Mouse (Mus musculus) myocyte (in vitro differentiated cells): Measurements from ENCODE around the gene Tm9sf3. TPM values are rescaled to one million over a fixed set of nuclear protein-coding genes. Genes with fewer than 3 reads are reported as not detected.

Source experiments
- H3K27me3 ChIP-seq: one replicate; pipeline ENCODE4 v1.6.1; 2011; ENCODE audit not compliant: control insufficient read depth, insufficient read depth, insufficient read length
- H3K36me3 ChIP-seq: one replicate; pipeline ENCODE4 v1.6.1; 2011; ENCODE audit not compliant: control insufficient read depth, insufficient read depth
- H3K4me2 ChIP-seq: one replicate; pipeline ENCODE4 v1.6.1; 2011; ENCODE audit warnings: low read depth, control low read depth
- H3K4me3 ChIP-seq: one replicate; pipeline ENCODE4 v1.5.1; 2011; ENCODE audit warnings: mild to moderate bottlenecking, control low read depth, moderate library complexity
- H3K79me2 ChIP-seq: one replicate; pipeline ENCODE4 v1.6.1; 2011; ENCODE audit not compliant: control insufficient read depth, insufficient read depth
- H3ac ChIP-seq: one replicate; pipeline ENCODE4 v1.6.1; 2011; ENCODE audit not compliant: control insufficient read depth, insufficient read length
- CEBPB ChIP-seq: IDR thresholded peaks from 2 replicates; pipeline ENCODE4 v1.6.1; 2011; ENCODE audit warnings: mild to moderate bottlenecking, moderate library complexity; ENCODE audit not compliant: poor library complexity, insufficient read depth, severe bottlenecking
- E2F4 ChIP-seq: IDR thresholded peaks from one replicate; pipeline ENCODE4 v1.6.1; 2011; ENCODE audit warnings: mild to moderate bottlenecking, control low read depth, moderate library complexity; ENCODE audit not compliant: insufficient read depth
- MAX ChIP-seq: IDR thresholded peaks from one replicate; pipeline ENCODE4 v1.6.1; 2011; ENCODE audit warnings: low read depth, mild to moderate bottlenecking, control low read depth
- MYOD1 ChIP-seq, 3 experiments: IDR thresholded peaks; one replicate each; pipeline ENCODE4 v1.6.1; 2011; ENCODE audit warnings: control low read depth in 2 of 3, low read depth in 2 of 3, mild to moderate bottlenecking in 2 of 3, moderate library complexity in 1 of 3; ENCODE audit not compliant: insufficient read length in 2 of 3, control insufficient read depth in 1 of 3
- MYOG ChIP-seq, 3 experiments: IDR thresholded peaks; one replicate each; pipeline ENCODE4 v1.6.1; 2011; ENCODE audit warnings: control low read depth in 2 of 3, low read depth in 2 of 3, mild to moderate bottlenecking in 2 of 3; ENCODE audit not compliant: insufficient read length in 2 of 3, control insufficient read depth in 1 of 3, insufficient read depth in 1 of 3
- POLR2A ChIP-seq: IDR thresholded peaks from one replicate; pipeline ENCODE4 v1.6.1; 2011; ENCODE audit warnings: low read depth, mild to moderate bottlenecking, control low read depth, moderate library complexity; ENCODE audit not compliant: insufficient read length
- POLR2AphosphoS2 ChIP-seq: IDR thresholded peaks from one replicate; pipeline ENCODE4 v1.6.1; 2011; ENCODE audit warnings: low read depth, control low read depth; ENCODE audit not compliant: insufficient read length
- REST ChIP-seq: IDR thresholded peaks from one replicate; pipeline ENCODE4 v1.6.1; 2011; ENCODE audit warnings: mild to moderate bottlenecking, control low read depth, moderate library complexity; ENCODE audit not compliant: insufficient read depth, insufficient read length
- SRF ChIP-seq: IDR thresholded peaks from one replicate; pipeline ENCODE4 v1.6.1; 2011; ENCODE audit warnings: low read depth; ENCODE audit not compliant: control insufficient read depth, insufficient read length
- TCF12 ChIP-seq: IDR thresholded peaks from one replicate; pipeline ENCODE4 v1.6.1; 2011; ENCODE audit warnings: mild to moderate bottlenecking, control low read depth; ENCODE audit not compliant: poor library complexity, insufficient read depth, severe bottlenecking
- TCF3 ChIP-seq: IDR thresholded peaks from one replicate; pipeline ENCODE4 v1.6.1; 2011; ENCODE audit warnings: low read depth, control low read depth; ENCODE audit not compliant: insufficient read length
- USF1 ChIP-seq: IDR thresholded peaks from one replicate; pipeline ENCODE4 v1.6.1; 2011; ENCODE audit warnings: low read depth, mild to moderate bottlenecking, control low read depth, moderate library complexity
- polyA plus RNA-seq: library from polyadenylated mRNA; unstranded; fragments of >200 nt; fragmentation: generic; extraction: Trizol; gene quantifications from one replicate; pipeline ENCODE4 v1.2.1, GENCODE M21; 2012; ENCODE audit warnings: missing spikeins

Gene Tm9sf3
- polyA plus RNA-seq, 1 experiment: 45.5 TPM

DNA sequence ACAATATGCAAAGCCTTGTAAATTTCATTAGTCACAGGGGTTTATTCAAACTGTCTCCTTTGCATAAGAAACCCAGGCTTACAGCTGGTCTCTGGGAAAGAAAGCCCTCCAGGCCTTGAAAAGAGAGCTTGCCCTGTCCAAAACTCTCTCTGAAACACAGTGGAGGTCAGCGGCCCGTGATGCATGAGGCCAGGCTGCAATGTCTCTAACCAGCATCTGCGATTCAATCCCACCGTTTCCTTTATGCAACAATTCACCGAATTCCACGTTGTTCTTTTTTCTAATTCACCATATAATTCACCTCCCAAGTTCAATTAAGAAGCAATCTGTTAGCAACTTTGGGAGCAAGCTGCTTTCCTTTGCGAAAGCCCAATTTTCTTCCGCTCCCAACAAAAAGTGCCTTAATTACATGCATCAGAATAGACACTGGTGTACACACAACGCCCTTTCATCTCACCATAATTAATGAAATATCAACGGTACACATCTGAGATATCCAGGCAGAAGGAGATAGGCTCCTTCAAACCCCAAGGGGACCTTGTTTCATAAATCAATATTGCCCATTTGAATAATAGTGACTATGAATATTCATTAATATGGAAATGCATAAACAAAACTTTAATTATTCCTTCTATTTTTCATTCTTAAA is 99.2 kb downstream of the Tm9sf3 start:
- H3ac ChIP-seq: no peak overlapping the region
- H3K36me3 ChIP-seq: no peaks in the 10 kb centered on the region
- TF ChIP-seq MAX: no peak
- no peak for TF ChIP-seq MYOG (IDR thresholded peaks at IDR 0.05; ENCODE audit: control insufficient read depth in 1 of 3, insufficient read depth in 1 of 3, insufficient read length in 2 of 3, low read depth in 2 of 3)
- TF ChIP-seq E2F4: no peak
- no peak for TF ChIP-seq TCF3
- TF ChIP-seq TCF12: no peak
- TF ChIP-seq POLR2AphosphoS2: no peak
- TF ChIP-seq CEBPB: no peak
- no peak for TF ChIP-seq MYOD1 (IDR thresholded peaks at IDR 0.05; ENCODE audit: control insufficient read depth in 1 of 3, insufficient read length in 2 of 3, low read depth in 2 of 3)
- TF ChIP-seq SRF: no peak
- TF ChIP-seq REST: no peak
- no peak for TF ChIP-seq USF1
- no peak for TF ChIP-seq POLR2A
- H3K79me2 ChIP-seq: no peaks in the 10 kb centered on the region
- H3K4me2 ChIP-seq: no peak overlapping the region
- H3K4me3 ChIP-seq: no peak overlapping the region
- peaks cover 71% of the 10 kb centered on the region for H3K27me3 ChIP-seq

Other genes with a start within 250 kb of the Tm9sf3 start
- gene Dntt, start 234.7 kb downstream of the Tm9sf3 start, polyA plus RNA-seq: 0.02 TPM
- not detected for gene Opalin, start 186.9 kb downstream of the Tm9sf3 start, polyA plus RNA-seq
- gene Tll2, start 57.2 kb downstream of the Tm9sf3 start, polyA plus RNA-seq: not detected
- not detected for gene Pik3ap1, start 121.1 kb upstream of the Tm9sf3 start, polyA plus RNA-seq
- gene Lcor, start 218.6 kb upstream of the Tm9sf3 start, polyA plus RNA-seq: 1.1 TPM